Mouse (Mus musculus): ENCODE measurements around the gene Ttbk1.
"Not testable (repeated sequence)": the region's sequence is repeated elsewhere in the genome, so short reads cannot be mapped to it uniquely, and the experiment has no call there.

Gene Ttbk1

GRCm38 (mm10) chr17:46487431-46487830 is at the start of gene Ttbk1:
TSS of gene Ttbk1 (minus strand) at chr17:46487675.
- peak; percentile 63 for DNase-seq (ENCODE audit: low read depth, low spot score)

DNA sequence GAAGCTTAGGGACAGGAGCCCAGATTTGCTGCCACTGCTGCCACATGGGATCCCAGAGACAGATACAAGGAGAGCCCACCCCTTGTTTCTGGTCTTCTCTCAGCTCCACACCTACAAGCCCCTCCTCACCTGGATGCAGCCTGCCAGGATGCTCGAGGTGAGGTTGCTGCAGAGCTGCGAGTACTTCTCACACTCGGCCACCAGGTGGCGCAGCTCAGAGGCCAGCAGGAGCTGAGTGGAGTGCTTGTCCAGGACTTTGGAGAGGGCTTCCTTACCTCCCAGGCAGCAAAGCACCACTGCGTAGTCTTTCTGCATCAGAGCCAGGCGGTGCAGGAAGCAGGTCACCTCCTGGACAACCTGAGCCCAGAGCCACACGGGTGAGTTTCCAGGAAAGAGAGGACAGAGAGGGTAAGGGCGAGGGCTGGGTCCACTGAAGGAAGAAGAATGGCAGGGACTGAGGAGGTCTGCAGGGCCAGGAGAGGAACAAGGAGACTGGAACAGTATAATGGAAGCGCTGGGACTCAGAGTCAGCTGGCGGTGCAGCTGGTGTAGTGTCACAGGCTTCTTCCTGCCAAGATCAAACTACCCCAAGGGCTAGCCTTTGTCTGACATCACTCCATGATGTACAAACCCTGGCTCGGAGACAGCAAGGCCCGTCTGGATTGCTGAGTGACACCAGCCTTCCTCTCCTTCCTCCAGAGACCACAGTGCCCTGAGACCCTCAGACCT is 38.3 kb upstream of the Ttbk1 start:
- peak; percentile 85 for DNase-seq (ENCODE audit: low read depth, low spot score)

DNA sequence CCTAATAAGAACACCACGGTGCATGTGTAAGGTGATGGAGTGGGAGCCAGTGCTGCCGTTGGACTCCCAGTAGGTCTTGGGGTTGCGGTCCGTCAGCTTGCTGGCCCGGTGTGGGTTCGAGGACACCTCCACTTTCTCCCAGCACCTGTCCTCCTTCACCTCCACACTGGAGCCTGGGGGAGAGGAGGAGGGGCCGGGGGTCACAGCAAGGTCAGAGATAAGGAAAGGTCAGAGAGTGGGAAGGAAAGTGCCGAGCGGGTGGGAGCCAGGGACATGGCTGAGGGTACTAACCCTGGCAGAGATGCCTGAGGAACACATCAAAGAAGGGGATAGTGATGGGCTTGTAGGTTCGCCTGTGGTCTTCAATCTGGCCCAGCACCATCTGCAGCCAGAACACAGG is 37.6 kb upstream of the Ttbk1 start:
- no peak for DNase-seq (ENCODE audit: low read depth, low spot score)

GRCm38 (mm10) chr17:46521963-46522668 is 34.6 kb upstream of the Ttbk1 start:
- no peak for DNase-seq (ENCODE audit: low read depth, low spot score)

DNA sequence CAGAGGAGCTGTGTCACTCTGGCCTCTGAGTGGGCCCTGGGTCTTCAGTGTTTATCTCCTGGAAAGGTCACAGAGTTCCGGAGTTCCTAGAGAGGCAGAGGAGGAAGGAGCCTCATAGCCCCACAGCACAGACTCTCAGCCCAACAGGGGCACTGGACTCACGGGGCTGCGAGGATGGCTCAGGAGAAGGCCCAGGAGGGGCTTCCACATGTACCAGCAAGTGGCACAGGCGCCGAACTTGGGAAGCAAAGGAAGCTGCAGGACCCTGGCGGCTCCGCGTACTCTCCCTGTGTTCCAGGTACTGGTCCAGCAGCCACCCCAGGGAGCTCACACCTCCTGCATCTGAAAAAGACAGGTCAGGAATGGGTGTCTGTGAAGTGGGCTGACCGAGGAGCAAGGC is 33.7 kb upstream of the Ttbk1 start:
- DNase-seq (ENCODE audit: low read depth, low spot score) = no peak

DNA sequence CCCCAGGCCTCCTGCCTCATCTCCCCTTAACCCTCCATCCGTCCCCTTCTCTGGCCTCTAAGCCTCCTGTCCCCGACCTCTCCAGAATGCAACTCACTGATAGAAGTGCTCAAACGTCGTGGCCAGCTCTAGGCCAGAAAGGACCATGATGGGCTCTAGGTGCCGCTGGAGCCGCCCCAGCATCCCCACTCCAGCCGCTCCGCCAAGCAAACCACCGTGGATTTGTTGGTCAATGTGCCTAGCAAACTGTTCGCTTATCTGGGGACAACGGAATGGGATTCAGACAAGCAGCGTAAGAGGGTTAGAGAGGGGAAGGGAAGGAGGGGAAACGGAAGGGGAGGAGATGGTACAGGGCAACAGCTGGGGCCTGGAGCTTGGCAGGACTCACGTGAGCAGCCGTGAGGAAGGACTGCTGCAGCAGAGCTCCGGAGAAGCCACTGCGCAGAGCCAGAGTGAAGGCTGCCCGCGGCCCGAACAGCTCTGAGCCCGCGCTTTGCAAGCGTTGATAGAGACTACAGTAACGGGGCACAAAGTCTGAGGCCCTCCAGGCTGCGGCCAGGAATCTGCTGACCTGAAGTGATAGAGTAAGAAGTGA is 33.0 kb upstream of the Ttbk1 start:
- DNase-seq (ENCODE audit: low read depth, low spot score) = no peak

DNA sequence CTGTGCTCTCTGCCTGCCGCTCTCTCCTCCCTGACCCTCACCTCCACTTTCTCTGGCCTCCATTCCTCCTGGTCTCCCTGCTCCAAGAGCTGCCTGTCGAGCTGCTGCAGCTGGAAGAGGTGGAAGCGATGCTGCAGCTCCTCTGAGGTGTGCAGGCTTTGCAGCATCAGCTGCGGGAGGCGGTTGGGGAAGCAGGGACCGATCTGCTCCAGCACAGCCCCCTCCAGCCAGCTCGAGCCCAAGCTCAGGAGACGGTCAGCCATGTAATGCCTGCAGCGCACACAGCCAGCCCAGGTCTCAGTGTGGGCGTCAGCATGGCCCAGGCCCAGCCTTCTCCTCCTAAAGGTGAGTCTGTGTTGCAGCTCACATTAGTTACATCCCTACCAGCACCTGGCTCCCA is 32.5 kb upstream of the Ttbk1 start:
- DNase-seq (ENCODE audit: low read depth, low spot score) = no peak

GRCm38 (mm10) chr17:46513329-46513728 is 25.9 kb upstream of the Ttbk1 start:
- no peak for DNase-seq (ENCODE audit: low read depth, low spot score)

DNA sequence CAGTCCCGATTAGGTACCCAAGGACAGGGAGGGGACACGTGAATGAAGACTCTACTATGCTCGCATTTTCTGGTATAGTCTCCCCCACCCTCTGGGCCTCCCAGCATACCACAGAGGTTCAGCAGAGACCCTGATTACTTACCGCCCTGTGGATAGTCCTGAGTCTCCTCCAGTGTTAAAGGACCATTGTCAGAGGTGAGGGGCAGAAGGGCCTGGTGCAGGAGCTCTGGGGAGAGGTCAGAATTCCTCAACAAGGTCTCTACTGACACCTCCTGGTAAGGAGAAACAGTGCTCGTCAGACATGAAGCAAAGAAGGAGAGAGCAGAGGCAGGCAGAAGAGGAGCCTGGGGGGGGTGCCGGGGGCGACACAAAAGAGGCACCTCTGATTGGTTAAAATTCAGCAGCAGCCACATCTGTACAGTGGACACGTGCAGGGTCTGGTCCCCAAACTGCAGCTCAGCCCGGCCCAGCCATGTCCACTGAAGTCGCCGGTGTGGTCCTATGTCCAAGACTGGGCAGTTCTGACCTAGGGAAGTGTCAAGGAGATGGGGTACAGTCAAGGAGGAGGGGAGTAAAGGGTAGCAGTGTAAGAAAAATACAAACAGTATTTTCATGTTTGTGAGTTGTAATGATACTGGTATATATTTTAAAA is 23.7 kb upstream of the Ttbk1 start:
- DNase-seq (ENCODE audit: low read depth, low spot score) = no peak

GRCm38 (mm10) chr17:46505617-46506016 is 18.1 kb upstream of the Ttbk1 start:
- no peak for DNase-seq (ENCODE audit: low read depth, low spot score)

DNA sequence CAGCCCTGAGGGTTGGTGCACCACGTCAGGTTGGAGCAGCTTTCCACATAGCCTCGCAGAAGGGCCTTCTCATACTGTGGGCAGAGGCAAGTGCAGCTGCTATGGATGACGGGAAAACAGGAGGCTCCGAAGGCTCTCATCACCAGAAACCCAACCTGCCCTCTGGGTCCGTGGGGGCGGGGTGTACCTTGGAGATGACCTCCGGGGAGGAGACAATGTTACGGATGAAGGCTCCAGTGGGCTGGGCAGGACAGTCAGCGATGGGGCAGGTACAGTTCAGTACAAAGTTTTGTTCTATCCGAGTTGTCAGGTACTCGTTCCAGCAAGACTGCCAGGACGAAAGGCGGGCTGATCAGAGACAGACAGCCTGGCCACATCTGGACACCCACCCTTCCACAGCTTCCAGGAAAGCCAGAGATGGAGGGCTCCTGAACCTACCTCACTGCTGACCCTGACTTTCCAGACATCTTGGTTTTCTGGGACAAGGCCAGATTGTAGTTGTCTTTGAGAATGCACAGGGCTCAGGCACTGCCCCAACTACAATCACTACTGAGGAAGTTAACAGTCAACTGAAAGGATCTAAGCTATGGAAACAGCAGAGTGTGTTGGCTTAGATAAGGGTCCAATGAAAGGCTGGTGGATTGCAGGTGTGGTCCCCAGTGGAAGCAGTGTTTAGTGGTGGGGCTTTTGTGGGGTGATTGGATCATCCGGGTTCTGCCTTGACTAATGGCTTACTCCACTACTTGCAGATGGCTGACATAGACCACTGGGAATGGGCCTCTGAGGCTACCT is 16.6 kb upstream of the Ttbk1 start:
- no peak for DNase-seq (ENCODE audit: low read depth, low spot score)

- no peak for DNase-seq (ENCODE audit: low read depth, low spot score)
These were observed 15.3 kb upstream of the Ttbk1 start for GRCm38 (mm10) chr17:46502775-46503174.

GRCm38 (mm10) chr17:46497956-46498355 is 10.5 kb upstream of the Ttbk1 start:
- no peak for DNase-seq (ENCODE audit: low read depth, low spot score)

- DNase-seq (ENCODE audit: low read depth, low spot score) = peak; percentile 72
These were observed 9.4 kb upstream of the Ttbk1 start, which contains the start of gene Dnph1 for GRCm38 (mm10) chr17:46496623-46497434. TSS of gene Dnph1 (plus strand) at chr17:46496711.

DNA sequence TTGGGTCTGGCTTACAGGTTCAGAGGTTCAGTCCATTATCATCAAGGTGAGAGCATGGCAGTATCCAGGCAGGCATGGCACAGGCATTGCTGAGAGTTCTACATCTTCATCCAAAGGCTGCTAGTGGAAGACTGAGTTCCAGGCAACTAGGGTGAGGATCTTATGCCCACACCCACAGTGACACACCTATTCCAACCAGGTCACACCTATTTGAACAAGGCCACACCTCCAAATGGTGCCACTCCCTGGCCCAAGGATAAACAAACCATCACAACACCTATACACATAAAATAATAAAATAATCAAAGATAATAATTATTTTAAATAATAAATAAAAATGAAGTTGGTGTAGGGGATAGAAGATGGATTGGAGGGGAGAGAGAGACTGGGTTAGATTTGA is 8.6 kb upstream of the Ttbk1 start:
- DNase-seq (ENCODE audit: low read depth, low spot score) = not testable (repeated sequence)

- DNase-seq (ENCODE audit: low read depth, low spot score) = no peak
These were observed 8.0 kb upstream of the Ttbk1 start for GRCm38 (mm10) chr17:46495486-46495885.

- DNase-seq (ENCODE audit: low read depth, low spot score) = no peak
These were observed 480 bp downstream of the Ttbk1 start for GRCm38 (mm10) chr17:46486995-46487394.

GRCm38 (mm10) chr17:46484461-46484875 is 3.0 kb downstream of the Ttbk1 start:
- peak; percentile 7 for DNase-seq (ENCODE audit: low read depth, low spot score)

DNA sequence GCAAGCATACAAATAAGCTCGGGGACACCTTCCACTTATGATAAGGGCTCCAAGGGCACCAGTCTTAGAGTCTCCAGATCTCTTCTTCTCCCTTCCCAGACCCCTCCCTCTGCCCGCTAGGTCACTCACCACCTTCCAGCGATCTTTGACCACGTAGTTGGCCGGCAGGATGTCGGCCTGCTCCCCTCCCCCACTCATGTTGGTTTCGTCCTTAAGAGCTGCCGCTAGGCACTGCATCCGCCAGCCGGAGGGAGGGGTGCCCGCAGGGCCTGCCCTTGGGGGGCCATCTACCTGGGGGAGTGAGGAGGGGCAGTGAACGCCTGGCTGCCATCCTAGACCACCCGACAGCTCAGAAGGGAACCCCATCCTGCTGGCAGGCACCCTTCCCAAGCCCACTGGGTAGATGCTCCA is 3.4 kb downstream of the Ttbk1 start:
- DNase-seq (ENCODE audit: low read depth, low spot score) = peak; percentile 39

DNA sequence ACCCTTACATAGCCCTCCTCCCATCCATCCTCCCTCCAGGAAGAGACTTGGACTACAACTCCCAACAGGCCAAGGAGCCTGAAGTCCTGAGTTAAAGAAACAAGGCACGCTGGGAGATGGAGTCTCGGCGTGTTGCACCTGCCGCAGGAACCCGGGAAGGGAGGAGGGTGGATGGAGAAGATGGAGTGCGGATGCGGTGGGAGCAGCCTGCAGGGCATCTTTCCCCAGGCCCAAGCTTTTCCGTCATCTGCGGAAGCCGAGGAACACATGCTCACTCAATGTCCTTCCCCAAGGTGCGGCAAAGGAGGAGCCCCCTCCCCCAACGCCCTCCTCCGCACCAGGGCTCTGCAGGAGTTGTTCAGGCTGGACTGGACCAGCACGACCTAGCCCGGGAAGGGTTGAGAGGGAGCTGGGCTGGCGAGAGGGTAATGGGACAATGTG is 3.9 kb downstream of the Ttbk1 start:
- peak; percentile 39 for DNase-seq (ENCODE audit: low read depth, low spot score)
